Mouse (Mus musculus) lung, embryonic 14.5 days (tissue): ENCODE measurements around the gene Pglyrp1. TPM values are rescaled to one million over a fixed set of nuclear protein-coding genes. Genes with fewer than 3 reads are reported as not detected.
"Not testable (repeated sequence)": the region's sequence is repeated elsewhere in the genome, so short reads cannot be mapped to it uniquely, and the experiment has no call there.

Experiments used
- ATAC-seq: fragments of 200-750 bp; cut with Nextera tagmentation; 2 replicates; pipeline ENCODE4 v1.8.0; 2017; ENCODE audit warnings: mild to moderate bottlenecking, moderate TSS enrichment, moderate library complexity; ENCODE audit not compliant: insufficient read depth
- DNase-seq: peaks from one replicate; pipeline ENCODE4 v3.0.0-alpha.2; 2015
- H3K27ac ChIP-seq: fragments of 300-500 bp; sonication (generic); 2 replicates; pipeline ENCODE4 v1.5.1; 2014; ENCODE audit warnings: low read depth, mild to moderate bottlenecking, moderate library complexity
- H3K27me3 ChIP-seq: fragments of 300-500 bp; sonication (generic); 2 replicates; pipeline ENCODE4 v1.6.1; 2014; ENCODE audit warnings: low read length, control low read depth; ENCODE audit not compliant: insufficient read depth
- H3K36me3 ChIP-seq: fragments of 300-500 bp; sonication (generic); 2 replicates; pipeline ENCODE4 v1.6.1; 2014; ENCODE audit warnings: control low read depth; ENCODE audit not compliant: insufficient read depth
- H3K4me1 ChIP-seq: fragments of 300-500 bp; sonication (generic); 2 replicates; pipeline ENCODE4 v1.6.1; 2014; ENCODE audit warnings: antibody characterized with exemption, control low read depth; ENCODE audit not compliant: insufficient read depth
- H3K4me2 ChIP-seq: fragments of 300-500 bp; sonication (generic); 2 replicates; pipeline ENCODE4 v1.6.1; 2014; ENCODE audit warnings: mild to moderate bottlenecking
- H3K4me3 ChIP-seq: fragments of 300-500 bp; sonication (generic); 2 replicates; pipeline ENCODE4 v1.5.1; 2014; ENCODE audit warnings: low read depth, low read length
- H3K9ac ChIP-seq: fragments of 300-500 bp; sonication (generic); 2 replicates; pipeline ENCODE4 v1.6.1; 2014
- H3K9me3 ChIP-seq: fragments of 300-500 bp; sonication (generic); 2 replicates; pipeline ENCODE4 v1.6.1; 2016; ENCODE audit warnings: low read depth, low read length, control low read depth
- CTCF ChIP-seq: IDR thresholded peaks from 2 replicates; pipeline ENCODE4 v1.5.1; 2016; ENCODE audit warnings: antibody characterized with exemption, low read depth
- WGBS: fragments of 180-500 bp; shearing (Covaris S2); extraction: QIAGEN DNeasy Blood & Tissue Kit; methylation state at CpG from one replicate; pipeline ENCODE4 v1.1.7; 2014; 5-methylcytosine and 5-hydroxymethylcytosine counted together
- polyA plus RNA-seq: library from polyadenylated mRNA; unstranded; fragments of >200 nt; fragmentation: Nextera tagmentation; extraction: Ambion mirVana; gene quantifications from 2 replicates; pipeline ENCODE4 v1.2.1, GENCODE M21; 2014

The Pglyrp1 gene
- 2.5 and 2.6 TPM in 2 replicates for polyA plus RNA-seq

- H3K4me3 ChIP-seq, H3K9ac ChIP-seq, H3K4me2 ChIP-seq, DNase-seq, H3K36me3 ChIP-seq, H3K27ac ChIP-seq, H3K27me3 ChIP-seq, H3K9me3 ChIP-seq, H3K4me1 ChIP-seq, ATAC-seq: not testable (repeated sequence)
- WGBS = no CpG with 5 or more reads among the region's 8 CpGs
Observed at GRCm38 (mm10) chr7:18871031-18871430, at the start of gene Pglyrp1. Pglyrp1 (plus strand) TSS chr7:18871331.

- 58% methylated on average over 3 of the region's 3 CpGs for WGBS
- H3K27me3 ChIP-seq = no peaks in the 10 kb centered on the region
- H3K4me3 ChIP-seq = no peak within 1 kb of the TSS
- no peak within 1 kb of the TSS for H3K4me2 ChIP-seq
- no peak for TF ChIP-seq CTCF
- H3K36me3 ChIP-seq = no peaks in the 10 kb centered on the region
- H3K4me1 ChIP-seq = no peaks in the 10 kb centered on the region
- H3K9me3 ChIP-seq = no peaks in the 10 kb centered on the region
- DNase-seq (no peak), ATAC-seq (no peak)
- no peak within 1 kb of the TSS for H3K27ac ChIP-seq
- no peak within 1 kb of the TSS for H3K9ac ChIP-seq
Observed at GRCm38 (mm10) chr7:18821507-18821906, 49.6 kb upstream of the Pglyrp1 start, which contains the start of gene Psg17. Psg17 (minus strand) TSS chr7:18821607.

- Histone ChIP-seq H3K4me1 (no peaks in the 10 kb centered on the region), H3K4me3 (no peak overlapping the region), H3K9me3 (no peaks in the 10 kb centered on the region), H3K9ac (no peak overlapping the region), H3K27ac (no peak overlapping the region), H3K36me3 (no peaks in the 10 kb centered on the region), H3K4me2 (no peak overlapping the region), H3K27me3 (no peaks in the 10 kb centered on the region)
- TF ChIP-seq CTCF = no peak
- peak; percentile 31; the same call in 1 of the 2 replicates for ATAC-seq
- no peak for DNase-seq
- 61% methylated on average over 26 of the region's 26 CpGs for WGBS
Observed at GRCm38 (mm10) chr7:18827792-18828546, 43.2 kb upstream of the Pglyrp1 start.

- WGBS = 59% methylated on average over 9 of the region's 9 CpGs
- H3K36me3 ChIP-seq = no peaks in the 10 kb centered on the region
- DNase-seq = peak; percentile 67
- H3K9ac ChIP-seq = no peak overlapping the region
- no peak overlapping the region for H3K27ac ChIP-seq
- H3K4me2 ChIP-seq = no peak overlapping the region
- no peaks in the 10 kb centered on the region for H3K27me3 ChIP-seq
- peak; percentile 55 for TF ChIP-seq CTCF
- H3K9me3 ChIP-seq = no peaks in the 10 kb centered on the region
- H3K4me3 ChIP-seq = no peak overlapping the region
- H3K4me1 ChIP-seq = no peaks in the 10 kb centered on the region
- ATAC-seq = peak; percentile 56; the same call in 1 of the 2 replicates
Observed at GRCm38 (mm10) chr7:18828592-18828991, 42.5 kb upstream of the Pglyrp1 start.

- no peak for TF ChIP-seq CTCF
- no peak overlapping the region for H3K4me2 ChIP-seq
- H3K36me3 ChIP-seq = no peaks in the 10 kb centered on the region
- H3K9me3 ChIP-seq = no peaks in the 10 kb centered on the region
- no peak overlapping the region for H3K9ac ChIP-seq
- no peak overlapping the region for H3K27ac ChIP-seq
- H3K4me3 ChIP-seq = no peak overlapping the region
- ATAC-seq = no peak
- no peaks in the 10 kb centered on the region for H3K27me3 ChIP-seq
- no peak for DNase-seq
- no peaks in the 10 kb centered on the region for H3K4me1 ChIP-seq
- 73% methylated on average over 7 of the region's 7 CpGs for WGBS
Observed at GRCm38 (mm10) chr7:18829545-18829944, 41.6 kb upstream of the Pglyrp1 start.

GRCm38 (mm10) chr7:18832298-18832697 lies 38.8 kb upstream of the Pglyrp1 start:
- H3K27me3 ChIP-seq = no peaks in the 10 kb centered on the region
- H3K27ac ChIP-seq = no peak overlapping the region
- no peaks in the 10 kb centered on the region for H3K9me3 ChIP-seq
- no peaks in the 10 kb centered on the region for H3K36me3 ChIP-seq
- H3K4me2 ChIP-seq = no peak overlapping the region
- H3K4me3 ChIP-seq = no peak overlapping the region
- TF ChIP-seq CTCF = no peak
- no peak for ATAC-seq
- WGBS = 44% methylated on average over 13 of the region's 13 CpGs
- H3K4me1 ChIP-seq = no peaks in the 10 kb centered on the region
- no peak overlapping the region for H3K9ac ChIP-seq
- peak; percentile 18 for DNase-seq

GRCm38 (mm10) chr7:18839865-18840264 lies 31.3 kb upstream of the Pglyrp1 start, which contains the start of gene Mill2:
Mill2 (plus strand) TSS chr7:18839966.
- ATAC-seq (peak; percentile 47), DNase-seq (peak; percentile 73)
- 7% methylated on average over 3 of the region's 3 CpGs for WGBS
- Histone ChIP-seq H3K27ac (peak within 1 kb of the TSS; percentile 96), H3K9me3 (no peaks in the 10 kb centered on the region), H3K27me3 (no peaks in the 10 kb centered on the region), H3K4me2 (peak within 1 kb of the TSS; percentile 69), H3K36me3 (no peaks in the 10 kb centered on the region), H3K9ac (peak within 1 kb of the TSS; percentile 61), H3K4me1 (0 out of 2 replicates have a peak, but pooled peaks cover 2% of the 10 kb centered on the region), H3K4me3 (peak within 1 kb of the TSS; percentile 41)
- no peak for TF ChIP-seq CTCF
